Mouse (Mus musculus) cortical plate, adult 2 months (tissue): ENCODE data around the gene H2-Aa.

ENCODE experiments used
- CTCF ChIP-seq: fragments of 200-500 bp; IDR thresholded peaks from 2 replicates; pipeline ENCODE4 v1.5.1; 2011; ENCODE audit warnings: mild to moderate bottlenecking, control low read depth, low read length; ENCODE audit not compliant: insufficient read depth; ENCODE audit errors: extremely low read depth
- POLR2A ChIP-seq: fragments of 200-500 bp; IDR thresholded peaks from 2 replicates; pipeline ENCODE4 v1.6.1; 2011; ENCODE audit warnings: mild to moderate bottlenecking, low read length, control low read depth; ENCODE audit not compliant: insufficient read depth; ENCODE audit errors: extremely low read depth

GRCm38 (mm10) chr17:34307216-34307615 lies 19.6 kb upstream of the H2-Aa start:
- TF ChIP-seq CTCF (no peak), POLR2A (no peak)
